Mouse (Mus musculus): Measurements from ENCODE around the gene Dnaaf5. TPM values are rescaled to one million over a fixed set of nuclear protein-coding genes. Genes with fewer than 3 reads are reported as not detected.
A peak's percentile ranks its signal among the peaks of the same experiment; 100 is the strongest.

Dnaaf5 gene
- 3.8 and 6.1 TPM in 2 replicates for polyA plus RNA-seq (2015; fragmentation: Nextera tagmentation; extraction: Ambion mirVana)

- WGBS = under 1% methylated on average over 74 of the region's 87 CpGs
- Histone ChIP-seq H3K4me2 (peak within 1 kb of the TSS; percentile 80), H3K9me3 (no peaks in the 10 kb centered on the region), H3K36me3 (peaks cover 20% of the 10 kb centered on the region), H3K4me3 (peak within 1 kb of the TSS; percentile 95), H3K4me1 (replicated peaks) (peaks cover 29% of the 10 kb centered on the region), H3K27me3 (no peaks in the 10 kb centered on the region), H3K27ac (replicated peaks) (peak within 1 kb of the TSS; percentile 83), H3K9ac (peak within 1 kb of the TSS; percentile 66)
- peak; percentile 97 for ATAC-seq (ENCODE audit: low FRiP score, low read depth)
These were observed at the start of gene Dnaaf5, which contains the start of gene Prkar1b for GRCm38 (mm10) chr5:139149681-139150602. Dnaaf5 (plus strand) TSS chr5:139150223. Prkar1b (minus strand) TSS chr5:139150001.

- H3K4me3 ChIP-seq = no peak overlapping the region
- 64% methylated on average over 6 of the region's 6 CpGs for WGBS
- peaks cover 17% of the 10 kb centered on the region for H3K4me1 ChIP-seq (replicated peaks)
- no peaks in the 10 kb centered on the region for H3K9me3 ChIP-seq
- ATAC-seq (ENCODE audit: low FRiP score, low read depth) = no peak
- peaks cover 25% of the 10 kb centered on the region for H3K36me3 ChIP-seq
- no peak overlapping the region for H3K4me2 ChIP-seq
- H3K27me3 ChIP-seq = no peaks in the 10 kb centered on the region
- no peak overlapping the region for H3K27ac ChIP-seq (replicated peaks)
- no peak overlapping the region for H3K9ac ChIP-seq
These were observed 48.2 kb upstream of the Dnaaf5 start for GRCm38 (mm10) chr5:139101783-139102182.

GRCm38 (mm10) chr5:139107815-139108214, 42.2 kb upstream of the Dnaaf5 start:
- H3K9me3 ChIP-seq = no peaks in the 10 kb centered on the region
- H3K4me3 ChIP-seq = no peak overlapping the region
- WGBS = 78% methylated on average over 9 of the region's 9 CpGs

GRCm38 (mm10) chr5:139110140-139110855, 39.7 kb upstream of the Dnaaf5 start:
- Histone ChIP-seq H3K9me3 (no peaks in the 10 kb centered on the region), H3K4me3 (no peak overlapping the region), H3K4me1 (replicated peaks) (no peaks in the 10 kb centered on the region), H3K27me3 (no peaks in the 10 kb centered on the region), H3K4me2 (no peak overlapping the region), H3K36me3 (peaks cover 22% of the 10 kb centered on the region), H3K27ac (replicated peaks) (no peak overlapping the region), H3K9ac (no peak overlapping the region)
- 84% methylated on average over 2 of the region's 2 CpGs for WGBS
- no peak for ATAC-seq (ENCODE audit: low FRiP score, low read depth)

More at GRCm38 (mm10) chr5:139107815-139108214, 42.2 kb upstream of the Dnaaf5 start:
- no peak overlapping the region for H3K27ac ChIP-seq (replicated peaks)
- no peaks in the 10 kb centered on the region for H3K27me3 ChIP-seq
- no peak overlapping the region for H3K4me2 ChIP-seq
- H3K4me1 ChIP-seq (replicated peaks) = no peaks in the 10 kb centered on the region
- ATAC-seq (ENCODE audit: low FRiP score, low read depth) = no peak
- peaks cover 25% of the 10 kb centered on the region for H3K36me3 ChIP-seq
- no peak overlapping the region for H3K9ac ChIP-seq

- no peak overlapping the region for H3K4me3 ChIP-seq
- 0 out of 2 replicates have a peak, but pooled peaks cover 9% of the 10 kb centered on the region for H3K36me3 ChIP-seq
- no peaks in the 10 kb centered on the region for H3K4me1 ChIP-seq (replicated peaks)
- H3K27ac ChIP-seq (replicated peaks) = no peak overlapping the region; the same call in 1 of the 2 replicates
- 65% methylated on average over 9 of the region's 9 CpGs for WGBS
- no peaks in the 10 kb centered on the region for H3K9me3 ChIP-seq
- H3K9ac ChIP-seq = no peak overlapping the region
- H3K27me3 ChIP-seq = no peaks in the 10 kb centered on the region
- no peak for ATAC-seq (ENCODE audit: low FRiP score, low read depth)
- no peak overlapping the region for H3K4me2 ChIP-seq
These were observed 38.0 kb upstream of the Dnaaf5 start for GRCm38 (mm10) chr5:139111991-139112390.

GRCm38 (mm10) chr5:139112418-139112817, 37.6 kb upstream of the Dnaaf5 start:
- Histone ChIP-seq H3K9ac (no peak overlapping the region), H3K4me1 (replicated peaks) (no peaks in the 10 kb centered on the region), H3K9me3 (no peaks in the 10 kb centered on the region), H3K4me2 (no peak overlapping the region), H3K27ac (replicated peaks) (no peak overlapping the region), H3K27me3 (no peaks in the 10 kb centered on the region), H3K4me3 (no peak overlapping the region), H3K36me3 (0 out of 2 replicates have a peak, but pooled peaks cover 4% of the 10 kb centered on the region)
- WGBS = 75% methylated on average over 9 of the region's 9 CpGs
- no peak for ATAC-seq (ENCODE audit: low FRiP score, low read depth)

GRCm38 (mm10) chr5:139114876-139115275, 35.1 kb upstream of the Dnaaf5 start:
- no peak overlapping the region for H3K4me2 ChIP-seq
- no peak overlapping the region for H3K4me3 ChIP-seq
- no peaks in the 10 kb centered on the region for H3K27me3 ChIP-seq
- no peak for ATAC-seq (ENCODE audit: low FRiP score, low read depth)
- H3K36me3 ChIP-seq = 0 out of 2 replicates have a peak, but pooled peaks cover 2% of the 10 kb centered on the region
- no peak overlapping the region for H3K27ac ChIP-seq (replicated peaks)
- H3K9ac ChIP-seq = no peak overlapping the region
- 84% methylated on average over 4 of the region's 4 CpGs for WGBS
- no peaks in the 10 kb centered on the region for H3K4me1 ChIP-seq (replicated peaks)
- no peaks in the 10 kb centered on the region for H3K9me3 ChIP-seq

- Histone ChIP-seq H3K27me3 (no peaks in the 10 kb centered on the region), H3K27ac (replicated peaks) (no peak overlapping the region), H3K4me3 (no peak overlapping the region), H3K9me3 (no peaks in the 10 kb centered on the region), H3K36me3 (0 out of 2 replicates have a peak, but pooled peaks cover 2% of the 10 kb centered on the region), H3K4me1 (replicated peaks) (no peaks in the 10 kb centered on the region), H3K4me2 (no peak overlapping the region), H3K9ac (no peak overlapping the region)
- 96% methylated on average over 7 of the region's 7 CpGs for WGBS
- ATAC-seq (ENCODE audit: low FRiP score, low read depth) = no peak
These were observed 34.5 kb upstream of the Dnaaf5 start for GRCm38 (mm10) chr5:139115507-139115906.

- no peaks in the 10 kb centered on the region for H3K4me1 ChIP-seq (replicated peaks)
- no peak overlapping the region for H3K27ac ChIP-seq (replicated peaks)
- WGBS = 76% methylated on average over 5 of the region's 5 CpGs
- H3K36me3 ChIP-seq = peaks cover 15% of the 10 kb centered on the region; the same call in 1 of the 2 replicates
- H3K4me2 ChIP-seq = no peak overlapping the region
- no peaks in the 10 kb centered on the region for H3K9me3 ChIP-seq
- no peaks in the 10 kb centered on the region for H3K27me3 ChIP-seq
- no peak overlapping the region for H3K9ac ChIP-seq
- H3K4me3 ChIP-seq = no peak overlapping the region
- no peak for ATAC-seq (ENCODE audit: low FRiP score, low read depth)
These were observed 31.7 kb upstream of the Dnaaf5 start for GRCm38 (mm10) chr5:139118139-139118960.

- Histone ChIP-seq H3K27ac (replicated peaks) (no peak overlapping the region), H3K27me3 (no peaks in the 10 kb centered on the region), H3K9ac (no peak overlapping the region), H3K4me1 (replicated peaks) (no peaks in the 10 kb centered on the region), H3K9me3 (no peaks in the 10 kb centered on the region), H3K4me3 (no peak overlapping the region), H3K36me3 (peaks cover 15% of the 10 kb centered on the region; the same call in 1 of the 2 replicates), H3K4me2 (no peak overlapping the region)
- ATAC-seq (ENCODE audit: low FRiP score, low read depth) = no peak
- WGBS = 70% methylated on average over 2 of the region's 2 CpGs
These were observed 31.1 kb upstream of the Dnaaf5 start for GRCm38 (mm10) chr5:139118961-139119276.

- H3K4me2 ChIP-seq = no peak overlapping the region
- H3K27me3 ChIP-seq = no peaks in the 10 kb centered on the region
- H3K4me1 ChIP-seq (replicated peaks) = peaks cover 23% of the 10 kb centered on the region
- 70% methylated on average over 3 of the region's 3 CpGs for WGBS
- H3K9me3 ChIP-seq = no peaks in the 10 kb centered on the region
- H3K4me3 ChIP-seq = no peak overlapping the region
- no peak overlapping the region for H3K9ac ChIP-seq
- H3K36me3 ChIP-seq = peaks cover 24% of the 10 kb centered on the region
- ATAC-seq (ENCODE audit: low FRiP score, low read depth) = no peak
- no peak overlapping the region for H3K27ac ChIP-seq (replicated peaks)
These were observed 24.3 kb upstream of the Dnaaf5 start for GRCm38 (mm10) chr5:139125717-139126116.
